Mouse (Mus musculus) T-helper 1 cell (primary cell): ENCODE data around the gene Szrd1.

ENCODE experiments used
- in situ Hi-C: fragments of 300-600 bp; cut with MboI, MseI; formaldehyde crosslinking; loops from one replicate; pipeline ENCODE4 v1.15.1; 2025; ENCODE audit warnings: high pct_unique_total_duplicates

Szrd1 gene

GRCm38 (mm10) chr4:141139116-141139970 is at the start of gene Szrd1:
Szrd1 (minus strand) TSS chr4:141139775.
- in situ Hi-C loops: loop anchor here (5.0 kb wide), 1 partner anchor 73 kb away; the partner anchor contains the start of gene Rsg1

DNA sequence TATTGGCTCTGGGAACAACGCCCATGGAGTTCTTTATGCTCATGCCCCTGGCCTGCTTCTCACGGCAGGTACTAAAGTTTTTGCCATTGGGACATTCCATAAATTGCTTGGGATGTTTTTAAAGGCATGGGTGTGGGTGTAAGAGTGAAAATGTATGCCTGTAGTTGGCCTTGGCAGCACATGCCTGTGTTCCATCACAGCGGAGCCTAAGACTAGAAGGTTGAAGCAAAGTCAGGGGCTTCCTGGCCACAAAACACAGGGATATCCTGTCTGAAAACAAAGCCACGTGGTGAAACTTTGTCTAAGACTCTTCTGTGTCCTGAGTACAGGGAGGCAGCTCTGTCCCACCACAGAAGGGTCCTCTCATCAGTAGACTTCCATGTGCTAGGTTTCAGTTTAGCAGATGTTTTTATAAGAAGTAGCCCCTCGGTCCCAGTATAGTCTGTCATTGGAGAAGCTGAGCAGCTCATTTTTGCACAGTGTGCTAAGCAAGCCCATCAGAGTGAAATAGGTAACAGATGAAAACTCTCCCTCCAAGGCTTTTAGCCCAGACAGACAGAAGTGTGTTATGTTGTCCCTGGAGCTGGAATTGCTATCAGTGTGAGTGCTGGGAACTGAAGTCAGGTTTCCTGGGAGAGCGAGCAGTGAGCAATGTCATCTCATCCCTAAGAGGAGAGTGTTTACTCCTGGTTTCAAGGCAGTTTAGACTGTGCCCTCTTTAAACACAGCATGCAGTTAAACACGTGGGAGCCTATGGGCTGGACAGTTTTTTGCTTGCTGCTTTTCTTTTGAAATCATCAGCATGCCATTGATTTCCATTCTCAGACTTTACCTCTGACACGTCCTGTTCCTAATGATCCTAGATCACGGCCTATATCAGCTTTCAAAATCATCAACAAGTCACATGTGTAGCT is 47.6 kb upstream of the Szrd1 start:
- in situ Hi-C loops: no loop called here

GRCm38 (mm10) chr4:141184426-141184825 is 44.9 kb upstream of the Szrd1 start:
- in situ Hi-C loops: no loop called here

GRCm38 (mm10) chr4:141183932-141184331 is 44.4 kb upstream of the Szrd1 start:
- in situ Hi-C loops: no loop called here

- in situ Hi-C loops: no loop called here
Observed at GRCm38 (mm10) chr4:141181981-141182380, 42.4 kb upstream of the Szrd1 start.

DNA sequence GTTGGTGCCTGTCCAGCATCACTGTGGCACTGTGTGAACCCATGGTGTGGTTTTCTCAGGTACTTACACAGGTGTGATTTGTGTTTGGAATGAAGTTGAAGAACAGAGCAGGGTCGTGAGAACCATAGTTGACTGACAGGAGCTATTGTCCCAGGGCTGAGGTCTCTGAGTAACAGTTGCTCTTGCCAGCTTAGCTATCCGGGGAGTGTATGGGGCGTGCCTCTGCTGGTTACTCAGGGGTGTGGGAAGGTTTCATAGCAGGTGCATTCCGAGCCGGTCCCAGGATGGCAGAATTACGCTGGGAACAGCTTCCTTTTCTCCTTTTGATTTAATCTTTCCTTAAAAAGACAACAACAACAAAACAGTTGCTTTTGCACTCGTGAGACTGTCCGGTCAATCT is 41.3 kb upstream of the Szrd1 start:
- in situ Hi-C loops: no loop called here

GRCm38 (mm10) chr4:141178500-141178899 is 38.9 kb upstream of the Szrd1 start:
- in situ Hi-C loops: no loop called here

GRCm38 (mm10) chr4:141176328-141176838 is 36.8 kb upstream of the Szrd1 start:
- in situ Hi-C loops: no loop called here

GRCm38 (mm10) chr4:141175783-141176182 is 36.2 kb upstream of the Szrd1 start:
- in situ Hi-C loops: no loop called here

DNA sequence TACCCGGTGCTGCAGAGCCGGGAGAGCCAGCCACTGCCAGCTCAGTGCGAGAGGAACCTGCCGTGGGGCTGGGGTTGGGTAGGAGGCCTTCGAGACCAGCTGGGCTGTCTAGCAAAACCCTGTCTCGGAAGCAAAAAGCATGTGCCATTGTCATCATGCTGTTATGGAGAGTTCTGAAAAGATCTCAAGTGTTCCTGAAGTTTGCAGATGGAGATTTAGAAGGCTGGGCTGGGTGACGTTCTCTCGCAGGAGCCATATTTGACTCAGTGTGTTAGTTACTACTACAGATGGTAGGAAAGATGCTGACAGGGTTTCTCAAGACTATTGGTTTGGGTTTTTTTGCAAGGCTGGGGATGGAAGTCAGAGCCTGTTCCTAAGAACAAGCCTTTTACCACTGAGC is 32.5 kb upstream of the Szrd1 start:
- in situ Hi-C loops: no loop called here

DNA sequence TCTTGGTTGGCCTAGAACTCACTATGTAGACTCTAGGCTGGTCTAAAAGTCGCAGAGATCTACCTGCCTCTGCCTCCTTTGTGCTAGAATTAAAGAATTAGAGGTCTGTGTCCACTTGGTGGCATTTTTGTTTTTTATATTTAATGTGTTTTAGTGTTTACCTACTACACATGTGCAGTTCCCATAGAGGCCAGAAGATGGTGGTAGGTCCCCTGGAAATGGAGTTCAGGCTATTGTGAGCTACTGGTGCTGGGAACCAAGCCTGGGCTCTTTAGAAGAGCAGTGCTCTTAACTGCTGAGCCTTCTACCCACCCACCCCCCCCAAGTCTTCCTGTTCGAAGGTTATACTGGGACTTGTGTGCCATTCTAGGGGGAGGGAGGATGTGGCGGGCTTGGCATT is 27.6 kb upstream of the Szrd1 start:
- in situ Hi-C loops: no loop called here

- in situ Hi-C loops: no loop called here
Observed at GRCm38 (mm10) chr4:141165744-141166292, 26.2 kb upstream of the Szrd1 start.

- in situ Hi-C loops: no loop called here
Observed at GRCm38 (mm10) chr4:141163729-141164128, 24.2 kb upstream of the Szrd1 start.

DNA sequence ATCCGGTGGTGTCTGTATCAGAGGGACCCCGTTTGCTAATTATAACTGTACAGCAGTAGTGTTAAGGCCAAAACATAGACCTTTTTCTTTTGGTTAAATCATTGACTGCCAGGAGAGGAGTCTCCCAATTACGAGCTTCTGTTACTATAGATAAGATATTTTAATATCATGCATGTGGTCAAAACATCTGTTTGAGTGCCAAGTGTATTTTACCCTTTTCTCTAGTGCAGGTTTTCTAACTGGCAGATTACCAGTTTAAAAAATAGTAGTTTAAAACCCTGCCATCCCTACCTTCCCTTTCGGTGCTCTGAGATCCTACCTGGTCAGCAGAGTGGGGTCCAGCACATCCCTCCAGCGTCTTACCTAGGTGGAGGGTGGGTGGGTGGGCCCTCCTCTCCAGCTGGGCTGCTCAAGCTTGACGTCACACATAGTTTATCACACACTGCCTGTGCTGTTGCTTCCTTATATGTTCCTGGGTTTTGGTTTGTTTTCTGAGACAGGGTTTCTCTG is 22.2 kb upstream of the Szrd1 start:
- in situ Hi-C loops: no loop called here

- in situ Hi-C loops: no loop called here
Observed at GRCm38 (mm10) chr4:141160193-141160592, 20.6 kb upstream of the Szrd1 start.

GRCm38 (mm10) chr4:141159666-141160065 is 20.1 kb upstream of the Szrd1 start:
- in situ Hi-C loops: no loop called here

- in situ Hi-C loops: no loop called here
Observed at GRCm38 (mm10) chr4:141159093-141159492, 19.5 kb upstream of the Szrd1 start.

GRCm38 (mm10) chr4:141158609-141159008 is 19.0 kb upstream of the Szrd1 start:
- in situ Hi-C loops: no loop called here

- in situ Hi-C loops: no loop called here
Observed at GRCm38 (mm10) chr4:141157485-141157884, 17.9 kb upstream of the Szrd1 start.

DNA sequence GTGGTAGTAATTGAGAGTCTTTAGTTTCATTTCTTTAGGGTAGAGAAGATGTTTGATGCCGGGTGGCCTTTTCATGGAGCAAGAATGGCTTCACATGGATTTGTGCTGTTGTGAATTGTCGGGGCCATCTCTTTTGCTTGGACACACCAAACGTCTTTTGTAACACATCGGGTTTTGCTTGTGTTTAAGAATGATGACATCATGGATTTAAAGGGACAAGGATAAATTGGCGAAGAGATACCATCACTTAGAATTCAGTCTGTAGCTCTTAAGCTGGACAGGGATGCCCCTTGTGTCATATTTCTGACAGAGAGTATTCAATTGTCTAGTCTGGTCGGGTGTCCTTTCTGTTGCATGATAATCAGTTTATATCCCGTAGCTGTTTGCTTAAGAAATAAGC is 9.5 kb upstream of the Szrd1 start:
- in situ Hi-C loops: no loop called here

DNA sequence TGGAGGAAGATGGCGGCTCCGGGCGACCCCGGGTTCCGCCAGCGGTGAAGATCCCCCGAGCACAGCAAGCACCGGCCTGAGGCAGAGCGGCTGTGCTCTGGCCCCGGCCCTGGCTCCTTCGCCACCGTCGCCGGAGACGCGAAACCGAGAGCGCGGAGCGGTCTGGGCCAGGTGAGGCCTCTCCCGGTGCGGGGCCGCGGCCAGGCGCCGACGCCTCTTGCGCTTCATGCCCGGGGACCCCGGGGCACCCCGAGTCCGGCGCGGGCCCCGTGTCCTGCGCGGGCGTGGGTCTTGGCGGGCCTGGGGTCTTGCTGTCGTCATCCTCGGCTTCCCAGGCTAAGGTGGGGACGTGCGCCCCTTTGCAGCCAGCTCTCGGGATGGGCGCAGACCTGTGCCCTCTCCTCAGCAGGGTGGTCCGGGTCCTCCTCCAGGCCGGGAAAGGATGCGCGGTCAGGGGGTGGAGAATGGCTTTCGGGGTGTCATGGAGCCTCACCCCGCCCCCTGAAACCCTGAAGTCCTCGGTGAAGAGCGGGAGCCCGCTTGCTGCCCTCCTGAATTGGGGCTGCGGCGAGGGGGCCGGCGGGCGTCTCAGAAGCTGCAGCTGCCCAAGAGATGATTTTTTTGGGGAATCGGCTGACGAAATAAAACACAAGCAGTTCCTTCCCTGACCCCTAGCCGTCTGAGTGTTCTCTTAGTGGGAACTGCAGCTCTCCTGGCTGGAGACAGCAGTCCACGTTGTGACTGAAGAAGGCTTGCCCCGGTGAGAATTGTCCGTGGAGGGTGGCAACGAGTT is 8.6 kb upstream of the Szrd1 start:
- in situ Hi-C loops: no loop called here
